Mouse (Mus musculus) thymus, adult 2 months (tissue): ENCODE results near the gene Serinc5.

ENCODE experiments used
- CTCF ChIP-seq: fragments of 200-500 bp; IDR thresholded peaks from 2 replicates; pipeline ENCODE4 v1.5.1; 2012; ENCODE audit warnings: mild to moderate bottlenecking, control low read depth, low read length, moderate library complexity, borderline replicate concordance; ENCODE audit not compliant: control insufficient read depth, poor library complexity, insufficient read depth; ENCODE audit errors: extremely low read depth
- POLR2A ChIP-seq: fragments of 200-500 bp; IDR thresholded peaks from 2 replicates; pipeline ENCODE4 v1.6.1; 2012; ENCODE audit warnings: mild to moderate bottlenecking, low read length, control low read depth, moderate library complexity; ENCODE audit not compliant: control insufficient read depth, poor library complexity, insufficient read depth; ENCODE audit errors: extremely low read depth

DNA sequence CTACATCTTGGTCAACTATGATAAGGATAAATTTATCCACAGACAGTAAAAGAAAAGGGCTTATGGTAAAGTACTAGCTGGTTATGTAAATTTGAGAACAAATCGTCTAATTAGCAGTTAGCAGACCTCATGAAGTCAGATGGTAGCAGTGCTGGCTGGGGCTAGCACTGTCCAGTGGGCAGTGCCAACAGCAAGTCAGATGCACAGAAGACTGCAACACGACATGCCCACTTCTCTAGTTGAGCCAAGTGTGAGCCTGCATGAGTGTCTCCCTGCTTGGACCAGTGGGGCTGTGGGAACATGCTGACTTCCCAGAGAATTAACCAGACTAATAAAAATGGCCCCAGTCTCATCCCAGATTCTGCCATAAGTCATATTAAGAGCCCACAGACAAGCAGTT is 41.6 kb downstream of the Serinc5 start:
- no peak for TF ChIP-seq CTCF
- TF ChIP-seq POLR2A: no peak
